Comparison of ENCODE assay signal across 8 mouse cellular contexts in genomic region chr7:145206801-145207200, GRCm38 (mm10). TPM values are rescaled to one million over a fixed set of nuclear protein-coding genes. Genes with fewer than 3 reads are reported as not detected.
DNase-seq lines count a peak whose midpoint lies in the region; ATAC-seq and TF ChIP-seq lines count a peak whose summit lies in the region.

No protein-coding gene starts in this region.

- peak overlapping the region; percentile 86 for H3K27ac ChIP-seq in layer of hippocampus, adult 2 months
- H3K27ac ChIP-seq in forebrain, embryonic 11.5 days (ENCODE audit: low read depth, low read length): peak overlapping the region; percentile 100
- peak overlapping the region; percentile 99 for H3K27ac ChIP-seq in limb, embryonic 12.5 days
- H3K27ac ChIP-seq in small intestine, adult 2 months (ENCODE audit: insufficient read depth, low read depth, low read length): peak overlapping the region; percentile 14

- peak overlapping the region; percentile 31; the same call in 1 of the 2 replicates for H3K4me2 ChIP-seq in forebrain, embryonic 11.5 days (ENCODE audit: low read depth, low read length, severe bottlenecking)
- H3K4me2 ChIP-seq in limb, embryonic 12.5 days: peak overlapping the region; percentile 46

- peak overlapping the region; percentile 62 for H3K9ac ChIP-seq in forebrain, embryonic 11.5 days (ENCODE audit: low read length)
- H3K9ac ChIP-seq in limb, embryonic 12.5 days (replicated peaks): peak overlapping the region; percentile 62; the same call in 1 of the 2 replicates

- no peaks in the 10 kb centered on the region for H3K36me3 ChIP-seq in forebrain, embryonic 11.5 days (ENCODE audit: control insufficient read depth, insufficient read depth, low read length)
- no peaks in the 10 kb centered on the region for H3K36me3 ChIP-seq in limb, embryonic 12.5 days
- H3K36me3 ChIP-seq in small intestine, adult 2 months (ENCODE audit: control insufficient read depth, insufficient read depth, low read length): no peaks in the 10 kb centered on the region

- no peak for TF ChIP-seq POLR2A in small intestine, adult 2 months (IDR thresholded peaks at IDR 0.05; ENCODE audit: low read depth, low read length)

- WGBS in forebrain, embryonic 11.5 days: 40% methylated on average over 6 of the region's 6 CpGs
- WGBS in limb, embryonic 12.5 days: 64% methylated on average over 6 of the region's 6 CpGs
- WGBS in small intestine, adult 2 months: 91% methylated on average over 6 of the region's 6 CpGs

- H3K27me3 ChIP-seq in forebrain, embryonic 11.5 days (ENCODE audit: control insufficient read depth, insufficient read depth, low read length): no peaks in the 10 kb centered on the region
- no peaks in the 10 kb centered on the region for H3K27me3 ChIP-seq in limb, embryonic 12.5 days
- H3K27me3 ChIP-seq in small intestine, adult 2 months (ENCODE audit: control insufficient read depth, insufficient read depth, low read length): no peaks in the 10 kb centered on the region

- no peak overlapping the region for H3K4me3 ChIP-seq in layer of hippocampus, adult 2 months
- H3K4me3 ChIP-seq in forebrain, embryonic 11.5 days (ENCODE audit: low read depth, low read length): no peak overlapping the region
- 0 out of 2 replicates have a peak overlapping the region, but pooled peaks have one; percentile 10 for H3K4me3 ChIP-seq in limb, embryonic 12.5 days (replicated peaks)
- no peak overlapping the region for H3K4me3 ChIP-seq in small intestine, adult 2 months (ENCODE audit: low read depth, low read length)

- no peak for DNase-seq in layer of hippocampus, adult 2 months (ENCODE audit: low spot score in 2 of 2)
- DNase-seq in layer of hippocampus, postnatal 10 days (ENCODE audit: low spot score in 2 of 2): no peak
- peak; percentile 61 for DNase-seq in forebrain, embryonic 11.5 days (ENCODE audit: low spot score)
- no peak for DNase-seq in embryo, embryonic 10.5 days (ENCODE audit: low spot score)
- DNase-seq in urinary bladder, postnatal 36 days (ENCODE audit: low spot score in 2 of 2): no peak
- no peak for DNase-seq in thymus, postnatal 0 days (ENCODE audit: low spot score)

- TF ChIP-seq CTCF in layer of hippocampus, adult 2 months (conservative IDR thresholded peaks at IDR 0.05): no peak
- no peak for TF ChIP-seq CTCF in small intestine, adult 2 months (IDR thresholded peaks at IDR 0.05; ENCODE audit: extremely low read depth, insufficient read length, insufficient replicate concordance, low read depth, low read length)

- no peak for ATAC-seq in forebrain, embryonic 11.5 days (replicated peaks; ENCODE audit: low FRiP score)
- ATAC-seq in limb, embryonic 12.5 days (ENCODE audit: insufficient number of reproducible peaks, insufficient read depth, low FRiP score, low TSS enrichment, low read depth): no peak; the same call in 1 of the 2 replicates

- no peaks in the 10 kb centered on the region for H3K9me3 ChIP-seq in forebrain, embryonic 11.5 days (ENCODE audit: control insufficient read depth, low read length)
- no peaks in the 10 kb centered on the region; the same call in 1 of the 2 replicates for H3K9me3 ChIP-seq in limb, embryonic 12.5 days

- peaks cover 35% of the 10 kb centered on the region for H3K4me1 ChIP-seq in forebrain, embryonic 11.5 days (replicated peaks; ENCODE audit: control insufficient read depth, insufficient read depth, low read length)
- H3K4me1 ChIP-seq in limb, embryonic 12.5 days (replicated peaks): peaks cover 43% of the 10 kb centered on the region
- H3K4me1 ChIP-seq in small intestine, adult 2 months (ENCODE audit: control insufficient read depth, insufficient read depth, insufficient read length, low read length): peaks cover 8% of the 10 kb centered on the region

RNA-seq across cellular contexts. Expression of gene 1810010D01Rik, which starts 1.1 kb away (rescaled TPM):
- total RNA-seq in layer of hippocampus, adult 2 months (2021): 1 to 10 TPM in 1 of 2 experiments, under 1 TPM in 1; 0.42 to 1.6 TPM
- under 1 TPM; 0.56 to 0.98 TPM for total RNA-seq in layer of hippocampus, postnatal 10 days (2021)
- polyA plus RNA-seq in forebrain, embryonic 11.5 days (2014; fragmentation: Nextera tagmentation; extraction: Ambion mirVana): 0.21 TPM in 1 of 2 replicates, not detected in the other
- polyA plus RNA-seq in limb, embryonic 12.5 days (2016; fragmentation: Nextera tagmentation; extraction: Ambion mirVana): 0.41 TPM in 1 of 2 replicates, not detected in the other
- 11.2 and 20.5 TPM in 2 replicates for polyA plus RNA-seq in small intestine, adult 2 months (2012; rRNA removed)
- polyA plus RNA-seq in thymus, postnatal 0 days (2015; fragmentation: Nextera tagmentation; extraction: Ambion mirVana): 0.57 TPM in 1 of 2 replicates, not detected in the other

Comparison
In these comparisons a context has a peak if more than half of its experiments do, and no peak if none do; other contexts are left out.
1. H3K27ac ChIP-seq: peak in every context shown above with its lines; median percentile 100 in forebrain, embryonic 11.5 days; 99 in limb, embryonic 12.5 days; 86 in layer of hippocampus, adult 2 months; 14 in small intestine, adult 2 months.